Mouse (Mus musculus): ENCODE measurements at regions not wholly inside any gene's neighbourhood (a gene's known extent, or its start where the extent isn't known, plus 50 kb on each side); places are given as distances from the start of the nearest gene placed in this dataset.
A peak's percentile ranks its signal among the peaks of the same experiment; 100 is the strongest.

DNA sequence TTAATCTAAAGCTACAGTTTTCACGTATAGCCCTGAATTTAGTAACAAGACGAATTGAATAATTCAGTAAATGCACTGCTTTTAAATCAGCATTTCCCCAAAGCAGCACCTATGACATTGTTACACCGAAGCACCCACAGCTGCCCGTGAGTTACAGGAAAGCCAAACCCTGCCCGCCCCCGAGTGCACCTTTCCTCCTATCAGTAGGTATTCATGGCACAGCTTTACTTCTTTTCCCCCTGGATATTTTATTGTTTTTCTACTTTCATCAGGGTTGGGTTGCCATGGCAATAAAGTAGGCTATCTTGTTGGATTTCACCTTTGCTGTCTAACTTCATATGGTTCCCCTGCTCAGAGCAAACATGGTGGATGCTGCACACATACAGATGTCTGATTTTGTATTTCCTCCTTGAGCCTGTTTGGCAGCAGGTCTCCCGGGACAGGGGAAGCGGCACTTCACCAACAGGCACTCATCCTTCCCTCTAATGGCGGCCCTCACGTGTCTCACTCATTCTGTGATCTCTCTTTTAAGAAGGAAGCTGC lies 273.5 kb downstream of the Amy2a5 start:
- ATAC-seq (replicated peaks) = peak; percentile 88
- 0 out of 2 replicates have a peak overlapping the region, but pooled peaks have one; percentile 29 for H3K27ac ChIP-seq
- H3K4me3 ChIP-seq = no peak overlapping the region
- no peaks in the 10 kb centered on the region for H3K27me3 ChIP-seq (replicated peaks)
- H3K9me3 ChIP-seq = no peaks in the 10 kb centered on the region
- 58% methylated on average over 10 of the region's 10 CpGs for WGBS
- H3K4me1 ChIP-seq = no peaks in the 10 kb centered on the region
- H3K36me3 ChIP-seq (replicated peaks) = no peaks in the 10 kb centered on the region
- H3K9ac ChIP-seq = no peak overlapping the region
- peak overlapping the region; percentile 15; the same call in 1 of the 2 replicates for H3K4me2 ChIP-seq

DNA sequence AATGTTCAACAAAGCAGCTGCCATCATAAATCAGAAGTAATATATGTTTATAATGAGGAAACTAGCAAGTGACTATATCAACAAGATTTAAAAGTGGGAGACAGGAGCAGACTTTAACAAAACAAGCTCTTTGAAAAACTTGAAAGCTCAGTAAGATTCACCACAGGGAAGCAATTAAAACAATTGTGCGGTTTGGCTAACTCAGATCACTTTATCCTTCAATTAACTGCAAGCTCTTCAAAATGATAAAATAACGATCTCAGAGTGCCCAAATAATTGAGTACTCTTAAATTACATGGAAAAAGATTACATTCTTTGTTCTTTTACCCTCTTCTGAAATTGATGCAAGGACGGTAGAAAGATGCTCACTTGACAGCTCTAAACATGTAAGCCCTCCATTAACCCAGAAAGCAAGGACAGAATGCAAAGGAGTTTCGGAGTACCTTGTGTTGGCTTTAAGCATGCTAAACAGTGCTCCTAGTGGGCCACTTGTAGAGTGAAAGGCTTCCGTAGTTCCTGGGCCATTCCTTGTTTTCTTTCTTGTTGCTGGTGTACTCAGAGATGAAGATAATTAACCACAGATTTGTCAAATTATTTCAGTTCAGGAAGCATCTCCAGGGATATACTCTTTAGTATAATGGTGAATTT lies 305.1 kb downstream of the Amy2a5 start:
- Histone ChIP-seq H3K4me3 (no peak overlapping the region), H3K4me1 (no peaks in the 10 kb centered on the region), H3K36me3 (replicated peaks) (no peaks in the 10 kb centered on the region), H3K4me2 (no peak overlapping the region), H3K9ac (no peak overlapping the region), H3K9me3 (no peaks in the 10 kb centered on the region), H3K27me3 (replicated peaks) (no peaks in the 10 kb centered on the region), H3K27ac (no peak overlapping the region)
- no peak for ATAC-seq (replicated peaks)
- 48% methylated on average over 5 of the region's 5 CpGs for WGBS

DNA sequence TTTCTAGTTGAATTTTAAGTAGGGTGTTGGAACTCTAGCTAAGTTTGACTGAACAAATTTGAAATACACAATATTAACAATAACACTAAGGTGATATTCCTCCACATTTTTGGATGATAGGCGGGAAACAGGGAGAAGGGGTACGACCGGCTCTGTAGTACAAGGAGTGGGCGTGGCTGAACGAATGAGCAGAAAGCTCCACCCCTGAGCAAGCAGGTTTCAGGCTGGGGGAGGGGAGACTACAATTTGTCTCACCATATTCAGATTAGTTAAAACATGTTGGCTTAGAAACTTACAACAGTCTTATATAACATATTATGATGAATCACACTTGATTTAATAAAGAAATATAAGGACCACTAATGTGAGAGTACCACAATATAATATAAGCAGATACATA lies 306.4 kb downstream of the Amy2a5 start:
- ATAC-seq (replicated peaks) = no peak
- WGBS = 16% methylated on average over 5 of the region's 5 CpGs
- Histone ChIP-seq H3K9me3 (no peaks in the 10 kb centered on the region), H3K4me2 (no peak overlapping the region), H3K27ac (no peak overlapping the region), H3K4me1 (no peaks in the 10 kb centered on the region), H3K27me3 (replicated peaks) (no peaks in the 10 kb centered on the region), H3K4me3 (no peak overlapping the region), H3K9ac (no peak overlapping the region), H3K36me3 (replicated peaks) (no peaks in the 10 kb centered on the region)

DNA sequence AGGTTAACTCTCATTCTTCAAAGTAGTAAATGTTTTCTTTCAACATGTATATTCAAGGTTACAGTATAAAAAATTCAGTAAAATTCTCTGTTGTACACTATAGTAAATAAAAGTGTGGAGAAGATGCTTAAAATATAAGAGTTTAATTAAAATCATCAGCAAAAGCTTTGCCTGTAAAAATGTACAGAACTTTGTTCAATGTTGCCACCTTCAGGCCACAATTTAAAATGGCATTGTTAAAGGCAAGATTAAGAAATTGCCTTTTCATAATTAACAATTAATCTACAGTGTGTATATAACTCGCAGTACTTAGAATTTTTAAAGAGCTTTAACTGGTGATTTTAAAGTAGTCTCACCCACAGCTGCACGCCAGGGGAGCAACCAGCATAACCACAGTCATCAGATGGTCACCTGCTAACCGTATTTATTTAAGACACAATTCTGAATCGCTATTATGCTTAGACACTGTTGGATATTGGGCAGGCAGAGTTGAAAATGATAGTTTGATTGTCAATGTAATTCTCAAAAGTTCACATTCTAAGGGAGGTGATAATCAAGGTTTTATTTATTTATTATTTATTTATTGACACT lies 316.5 kb downstream of the Amy2a5 start:
- H3K4me3 ChIP-seq = no peak overlapping the region
- H3K36me3 ChIP-seq (replicated peaks) = no peaks in the 10 kb centered on the region
- H3K9ac ChIP-seq = no peak overlapping the region
- no peaks in the 10 kb centered on the region for H3K4me1 ChIP-seq
- H3K27ac ChIP-seq = no peak overlapping the region
- 72% methylated on average over 4 of the region's 4 CpGs for WGBS
- H3K27me3 ChIP-seq (replicated peaks) = no peaks in the 10 kb centered on the region
- peak; percentile 50; the same call in 1 of the 2 replicates for ATAC-seq (replicated peaks)
- no peak overlapping the region for H3K4me2 ChIP-seq
- no peaks in the 10 kb centered on the region for H3K9me3 ChIP-seq

Data from midbrain, embryonic 15.5 days (tissue).